Comparison of ENCODE assay signal across 10 mouse cellular contexts in the genomic region with DNA sequence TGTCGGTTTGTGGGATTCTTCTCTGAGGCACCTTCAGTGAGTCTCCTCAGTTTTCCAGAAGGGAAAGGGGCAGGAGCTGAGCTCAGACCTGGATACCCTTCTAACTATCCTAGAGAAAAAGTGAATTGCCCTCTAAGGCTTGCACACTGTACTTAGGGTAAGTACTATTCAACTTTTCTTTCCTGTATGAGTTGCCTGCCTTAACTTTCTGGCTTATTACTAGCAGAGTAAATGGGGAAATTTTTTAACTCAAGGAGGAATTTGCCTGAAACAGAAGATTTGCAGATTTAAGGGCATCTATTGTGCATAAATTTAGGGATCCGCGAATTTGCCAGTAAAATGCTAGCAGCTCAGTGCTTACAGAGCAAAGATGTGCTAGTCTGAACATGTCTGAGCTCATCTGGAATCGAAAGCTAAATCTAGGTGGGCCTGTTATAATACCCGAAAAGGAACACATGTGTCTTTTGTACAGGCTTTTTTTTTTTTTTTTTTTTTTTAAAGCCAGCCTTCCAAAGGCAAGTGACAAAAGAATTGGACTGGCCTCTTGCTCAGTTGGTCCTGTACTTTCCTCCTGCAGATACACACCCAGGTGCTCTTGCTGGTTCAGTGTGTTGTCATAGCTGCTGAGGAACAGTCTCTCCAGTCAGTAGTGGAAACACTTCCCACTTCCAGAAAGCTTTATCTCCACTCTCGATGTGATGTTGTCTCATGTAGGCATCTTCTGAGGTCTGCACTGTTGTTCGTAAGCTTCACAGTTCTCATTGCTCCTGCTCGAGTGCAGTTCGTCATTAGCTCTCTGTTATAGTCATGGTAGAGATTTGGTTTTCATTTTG.
DNase-seq lines count a peak whose midpoint lies in the region; ATAC-seq lines count a peak whose summit lies in the region.
"Had no signal": no experiment of that assay in that cellular context is flagged by ENCODE, and none has a peak within 500 bp of the region (broad histone marks: within the 10 kb centered on the region; RNA-seq: fewer than 3 reads in every experiment).

No protein-coding gene starts in this region.

- H3K4me2 ChIP-seq in heart, embryonic 11.5 days: no peak overlapping the region; the same call in 1 of the 2 replicates
- H3K4me2 ChIP-seq in hindbrain, embryonic 16.5 days (ENCODE audit: low read length): peak overlapping the region; percentile 40
- H3K4me2 ChIP-seq: stomach, embryonic 15.5 days had no signal

- H3K9ac ChIP-seq in heart, embryonic 11.5 days (ENCODE audit: low read depth, low read length): 0 out of 2 replicates have a peak overlapping the region, but pooled peaks have one; percentile 39
- H3K9ac ChIP-seq in hindbrain, embryonic 16.5 days (ENCODE audit: low read depth, low read length): peak overlapping the region; percentile 39
- H3K9ac ChIP-seq: stomach, embryonic 15.5 days had no signal

- no peaks in the 10 kb centered on the region for H3K27me3 ChIP-seq in heart, embryonic 11.5 days (ENCODE audit: control insufficient read depth, insufficient read depth, low read length)
- H3K27me3 ChIP-seq in hindbrain, embryonic 16.5 days (replicated peaks; ENCODE audit: control insufficient read depth, insufficient read depth, low read length): no peaks in the 10 kb centered on the region
- H3K27me3 ChIP-seq: stomach, embryonic 15.5 days had no signal

- WGBS in heart, embryonic 11.5 days (ENCODE audit: insufficient replicate concordance): 70% methylated on average over 9 of the region's 9 CpGs
- 63% methylated on average over 9 of the region's 9 CpGs for WGBS in hindbrain, embryonic 16.5 days

- no peak overlapping the region for H3K27ac ChIP-seq in heart, embryonic 11.5 days (ENCODE audit: low read depth, low read length)
- H3K27ac ChIP-seq in hindbrain, embryonic 16.5 days (ENCODE audit: low read depth, low read length): 0 out of 2 replicates have a peak overlapping the region, but pooled peaks have one; percentile 13
- H3K27ac ChIP-seq: stomach, embryonic 15.5 days had no signal

- ATAC-seq in heart, embryonic 11.5 days (replicated peaks; ENCODE audit: insufficient number of reproducible peaks, low FRiP score, low TSS enrichment): no peak
- no peak for ATAC-seq in hindbrain, embryonic 16.5 days

- H3K4me3 ChIP-seq in heart, embryonic 11.5 days (ENCODE audit: low read depth, low read length): no peak overlapping the region
- peak overlapping the region; percentile 12; the same call in 1 of the 2 replicates for H3K4me3 ChIP-seq in hindbrain, embryonic 16.5 days (ENCODE audit: low read length)
- H3K4me3 ChIP-seq: stomach, embryonic 15.5 days had no signal

- no peaks in the 10 kb centered on the region for H3K9me3 ChIP-seq in heart, embryonic 11.5 days (replicated peaks; ENCODE audit: control insufficient read depth, low read length)
- no peaks in the 10 kb centered on the region for H3K9me3 ChIP-seq in hindbrain, embryonic 16.5 days (ENCODE audit: control insufficient read depth, low read length)
- H3K9me3 ChIP-seq: stomach, embryonic 15.5 days had no signal

- no peaks in the 10 kb centered on the region for H3K36me3 ChIP-seq in heart, embryonic 11.5 days (ENCODE audit: control insufficient read depth, insufficient read depth, low read length)
- no peaks in the 10 kb centered on the region for H3K36me3 ChIP-seq in hindbrain, embryonic 16.5 days (ENCODE audit: control insufficient read depth, insufficient read depth, low read length)
- H3K36me3 ChIP-seq: stomach, embryonic 15.5 days had no signal

- DNase-seq in heart, adult 18-20 months: no peak
- peak; percentile 86 for DNase-seq in A20 (ENCODE audit: low read depth, low spot score)
- peak; percentile 49 for DNase-seq in brain, adult 2 months (ENCODE audit: low read depth, low spot score)
- DNase-seq in spleen, postnatal 10 days (ENCODE audit: low spot score in 2 of 2): no peak
- DNase-seq in spleen, postnatal 14 days (ENCODE audit: low spot score in 2 of 2): no peak
- DNase-seq: gastrocnemius, postnatal 36 days; kidney, adult 8-10 months had no signal

- peaks cover 12% of the 10 kb centered on the region for H3K4me1 ChIP-seq in heart, embryonic 11.5 days (ENCODE audit: control insufficient read depth, insufficient read depth, low read length)
- H3K4me1 ChIP-seq in hindbrain, embryonic 16.5 days (ENCODE audit: control insufficient read depth, insufficient read depth, low read depth, low read length): peaks cover 12% of the 10 kb centered on the region

Comparison
In these comparisons a context has a peak if more than half of its experiments do, and no peak if none do; other contexts are left out.
1. DNase-seq: peak in A20 (single experiment) and brain, adult 2 months (single experiment); none in heart, adult 18-20 months (0 of 2), spleen, postnatal 10 days (0 of 2) and spleen, postnatal 14 days (0 of 2).